Mouse (Mus musculus) A20 (cell line): ENCODE measurements around the gene Fermt3.
"Not testable (repeated sequence)": the region's sequence is repeated elsewhere in the genome, so short reads cannot be mapped to it uniquely, and the experiment has no call there.

ENCODE experiments used
- DNase-seq: peaks from one replicate; pipeline ENCODE4 v3.0.0-alpha.2; 2011; ENCODE audit warnings: low read depth, low spot score

Gene Fermt3

DNA sequence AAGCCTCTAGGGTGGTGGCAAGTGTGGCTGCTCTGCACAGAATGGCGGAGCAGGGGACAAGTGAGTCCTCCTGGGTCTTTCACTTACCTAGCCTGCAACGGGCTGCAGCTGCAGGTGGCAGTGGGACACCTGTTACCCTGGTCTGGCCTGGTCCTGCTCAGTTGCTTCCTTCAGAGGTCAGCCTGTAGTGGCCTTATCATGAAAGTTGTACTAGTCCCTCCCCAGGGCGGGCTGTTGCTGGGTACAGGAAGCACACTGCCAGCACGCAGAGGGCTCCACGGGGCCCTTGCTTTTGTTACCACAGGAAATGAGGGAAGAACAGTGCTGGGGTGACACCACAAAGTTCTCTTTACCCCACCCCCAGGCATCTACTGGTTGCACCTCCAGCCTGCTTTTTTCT is at the start of gene Fermt3:
TSS of gene Fermt3 (minus strand) at position 279 of the 400 bp plus-strand sequence.
- DNase-seq = peak; percentile 86

GRCm38 (mm10) chr19:7068136-7068535 is 48.9 kb upstream of the Fermt3 start:
- peak; percentile 65 for DNase-seq

- DNase-seq = no peak
Observed at GRCm38 (mm10) chr19:7067344-7068050, 48.2 kb upstream of the Fermt3 start.

- DNase-seq = no peak
Observed at GRCm38 (mm10) chr19:7066828-7067342, 47.6 kb upstream of the Fermt3 start.

DNA sequence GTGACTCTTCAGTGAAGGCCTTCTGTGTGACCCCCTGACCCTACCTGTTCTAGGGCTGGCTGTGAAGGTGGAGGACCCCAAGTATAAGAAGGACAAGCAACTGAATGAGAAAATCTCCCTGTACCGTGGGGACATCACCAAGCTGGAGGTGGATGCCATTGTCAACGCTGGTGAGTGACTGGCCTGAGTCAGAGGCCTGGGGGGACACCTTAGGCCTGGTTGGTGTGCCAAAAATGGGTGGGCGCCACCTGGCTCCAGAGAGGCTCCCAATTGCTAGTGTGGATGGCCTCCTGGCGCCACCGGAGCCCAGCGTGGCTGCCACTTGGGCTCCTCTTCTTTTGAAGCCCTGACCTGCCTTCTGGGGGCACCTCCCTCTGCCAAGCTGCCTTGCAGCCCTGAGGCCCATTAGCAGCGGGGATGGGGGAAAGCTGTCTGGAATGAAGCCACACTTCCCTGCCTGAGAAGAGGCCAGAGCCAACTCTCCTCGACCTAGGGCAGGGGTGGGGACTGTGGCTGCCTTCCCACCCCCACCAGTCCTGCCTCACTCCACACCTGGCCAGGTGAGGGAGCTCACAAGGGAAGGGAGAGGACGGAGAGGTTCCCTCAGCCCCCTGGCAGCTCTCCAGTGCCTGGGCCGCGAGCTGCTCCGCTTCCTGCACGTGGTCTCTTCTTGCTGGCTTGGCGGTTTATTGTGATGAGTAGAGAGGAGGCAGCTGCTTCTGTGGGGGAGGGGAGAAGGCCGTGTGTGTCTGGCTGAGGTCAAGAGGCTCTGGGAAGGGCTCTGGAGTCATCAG is 47.0 kb upstream of the Fermt3 start:
- no peak for DNase-seq

GRCm38 (mm10) chr19:7064571-7064970 is 45.3 kb upstream of the Fermt3 start:
- peak; percentile 79 for DNase-seq

GRCm38 (mm10) chr19:7062916-7063315 is 43.6 kb upstream of the Fermt3 start:
- no peak for DNase-seq

- no peak for DNase-seq
Observed at GRCm38 (mm10) chr19:7062110-7062509, 42.8 kb upstream of the Fermt3 start.

DNA sequence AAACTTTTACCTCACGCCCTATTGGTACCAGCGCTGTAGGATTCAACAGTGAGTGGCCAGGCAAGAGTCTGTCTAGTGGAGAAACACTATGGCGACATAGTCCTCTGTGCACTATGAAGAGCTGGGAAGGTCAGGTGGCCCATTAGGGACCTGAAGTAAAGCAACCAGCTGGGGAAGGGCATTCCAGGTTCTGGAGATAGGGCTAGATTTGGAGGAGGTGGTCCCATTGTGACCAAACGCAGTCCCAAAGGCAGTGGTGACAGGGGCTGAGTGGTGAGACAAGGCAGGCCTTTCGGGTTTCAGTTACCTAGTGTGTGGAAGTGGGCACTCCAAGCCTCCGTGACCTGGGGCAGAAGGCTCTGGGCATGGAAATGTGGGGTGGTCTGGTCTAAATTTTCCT is 39.3 kb upstream of the Fermt3 start:
- DNase-seq = no peak

DNA sequence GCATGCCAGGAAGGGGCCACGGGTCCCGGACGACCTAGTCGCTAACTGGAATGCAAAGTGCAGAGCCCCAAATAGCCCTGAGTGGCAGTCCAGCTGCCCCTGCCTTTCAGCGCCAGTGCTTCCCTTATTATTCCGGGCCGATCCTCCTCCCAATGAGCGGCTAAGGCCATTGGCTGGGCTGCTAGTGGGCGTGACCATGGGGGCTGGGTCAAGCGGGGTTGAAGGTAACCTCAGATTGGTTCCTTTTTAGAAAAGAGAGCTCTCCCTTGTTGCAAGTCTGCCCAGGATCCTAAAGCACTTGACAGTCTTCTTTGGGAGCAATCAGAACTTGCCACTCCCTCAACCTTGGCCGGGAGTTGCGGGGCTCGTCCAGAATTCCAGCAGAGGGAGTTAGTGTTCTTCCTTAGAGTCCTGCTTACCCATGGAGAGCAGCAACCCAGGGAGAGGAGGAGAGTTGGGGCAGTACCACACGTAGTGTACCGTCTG is 38.5 kb upstream of the Fermt3 start:
- peak; percentile 93 for DNase-seq

GRCm38 (mm10) chr19:7057126-7057721 is 38.0 kb upstream of the Fermt3 start:
- DNase-seq = no peak

- peak; percentile 89 for DNase-seq
Observed at GRCm38 (mm10) chr19:7056248-7057087, 37.2 kb upstream of the Fermt3 start, which contains the start of gene Macrod1. Gene Macrod1, plus strand, starts transcription at chr19:7056810.

- peak; percentile 29 for DNase-seq
Observed at GRCm38 (mm10) chr19:7055173-7055572, 35.9 kb upstream of the Fermt3 start.

- DNase-seq = no peak
Observed at GRCm38 (mm10) chr19:7054772-7055171, 35.5 kb upstream of the Fermt3 start.

- not testable (repeated sequence) for DNase-seq
Observed at GRCm38 (mm10) chr19:7053382-7053781, 34.1 kb upstream of the Fermt3 start.

- no peak for DNase-seq
Observed at GRCm38 (mm10) chr19:7044706-7045105, 25.4 kb upstream of the Fermt3 start.

GRCm38 (mm10) chr19:7044279-7044678 is 25.0 kb upstream of the Fermt3 start:
- DNase-seq = no peak

DNA sequence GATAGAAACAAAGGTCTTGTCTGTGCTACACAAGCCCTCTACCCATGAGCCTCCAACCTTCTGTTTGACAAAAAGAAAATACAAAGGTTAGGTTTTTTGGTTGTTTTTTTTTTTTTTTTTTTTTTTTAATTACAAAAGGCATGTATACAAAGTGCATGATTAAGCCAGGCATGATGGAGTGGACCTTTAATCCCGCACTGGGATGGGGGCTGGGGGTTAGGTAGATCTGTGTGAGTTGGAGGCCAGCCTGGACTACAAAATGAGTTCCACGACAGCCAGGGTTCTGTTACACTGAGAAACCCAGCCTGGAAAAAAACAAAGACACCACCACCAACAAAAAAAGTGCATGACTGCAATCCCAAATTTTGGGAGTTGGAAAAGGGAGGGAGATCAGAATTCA is 21.9 kb upstream of the Fermt3 start:
- DNase-seq = no peak

DNA sequence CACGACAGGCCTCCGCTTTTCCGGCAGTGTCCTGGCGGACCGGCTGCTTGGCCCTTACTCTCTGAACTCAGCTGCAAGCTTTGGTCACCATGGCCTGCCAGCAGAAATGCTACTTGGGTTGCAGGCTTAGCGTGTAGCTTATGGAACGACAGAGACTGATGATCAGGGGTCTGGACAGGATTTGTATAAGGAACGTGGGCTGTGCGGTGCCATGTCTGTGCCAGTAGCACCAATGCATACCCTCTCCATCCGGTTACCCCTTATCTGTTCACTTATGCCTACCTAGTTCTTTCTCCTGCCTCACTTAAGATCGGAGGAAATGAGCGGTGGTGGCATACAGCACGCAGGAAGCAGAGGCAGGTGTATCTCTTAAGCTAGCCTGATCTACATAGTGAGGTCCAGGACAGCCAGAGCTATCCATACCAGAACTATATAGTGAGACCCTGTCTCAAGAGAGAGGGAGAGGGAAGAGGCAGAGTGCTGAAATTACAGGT is 21.4 kb upstream of the Fermt3 start:
- peak; percentile 79 for DNase-seq

GRCm38 (mm10) chr19:7039841-7040636 is 20.8 kb upstream of the Fermt3 start, which contains the start of gene Stip1:
Gene Stip1, minus strand, starts transcription at chr19:7039967.
- DNase-seq = peak; percentile 100
